Mouse (Mus musculus) CH12.LX (cell line): Measurements from ENCODE around the gene Tceanc. TPM values are rescaled to one million over a fixed set of nuclear protein-coding genes. Genes with fewer than 3 reads are reported as not detected.

Source experiments
- DNase-seq: peaks from one replicate; pipeline ENCODE4 v3.0.0-alpha.2; 2013; ENCODE audit errors: extremely low read depth
- H3K27ac ChIP-seq: 2 replicates; pipeline ENCODE4 v1.5.1; 2012; ENCODE audit warnings: low read depth, mild to moderate bottlenecking, control low read depth, moderate library complexity; ENCODE audit not compliant: insufficient read depth
- H3K27me3 ChIP-seq: replicated peaks from 2 replicates; pipeline ENCODE3; 2012; ENCODE audit warnings: inconsistent platforms
- H3K36me3 ChIP-seq, 2 experiments: replicated peaks in 1 of 2; 2 replicates each; pipeline versions ENCODE3 to v1.6.1; 2012; ENCODE audit warnings: inconsistent platforms in 1 of 2, low read length in 1 of 2, mild to moderate bottlenecking in 1 of 2, mixed read lengths in 1 of 2, moderate library complexity in 1 of 2; ENCODE audit not compliant: control insufficient read depth in 1 of 2, insufficient read depth in 1 of 2
- H3K4me1 ChIP-seq, 2 experiments: 2 replicates each; pipeline ENCODE4 v1.6.1; 2012; ENCODE audit warnings: inconsistent platforms in 1 of 2, moderate library complexity in 1 of 2; ENCODE audit not compliant: insufficient read depth in 2 of 2, control insufficient read depth in 1 of 2
- H3K4me2 ChIP-seq: 2 replicates; pipeline ENCODE4 v1.6.1; 2012; ENCODE audit warnings: low read depth, mild to moderate bottlenecking, control low read depth; ENCODE audit not compliant: poor library complexity, insufficient read depth, severe bottlenecking
- H3K4me3 ChIP-seq, 3 experiments: fragments of 150-350 bp in 1 of 3; sonication (generic) in 1 of 3; replicated peaks in 1 of 3; 2 replicates each; pipeline versions ENCODE3 to v1.5.1; 2011 to 2012; ENCODE audit warnings: low read depth in 2 of 3, low read length in 2 of 3, mild to moderate bottlenecking in 2 of 3, moderate library complexity in 2 of 3, control low read depth in 1 of 3, improper control_type of control experiment in 1 of 3, inconsistent platforms in 1 of 3, mixed read lengths in 1 of 3; ENCODE audit not compliant: poor library complexity in 1 of 3
- H3K79me2 ChIP-seq: replicated peaks from 2 replicates; pipeline ENCODE4 v1.6.1; 2012; ENCODE audit warnings: mild to moderate bottlenecking, moderate library complexity; ENCODE audit not compliant: control insufficient read depth, poor library complexity, insufficient read depth, severe bottlenecking; ENCODE audit errors: extremely low read depth
- H3K9ac ChIP-seq: 2 replicates; pipeline ENCODE4 v1.6.1; 2012; ENCODE audit warnings: low read depth, mild to moderate bottlenecking, control low read depth, moderate library complexity; ENCODE audit not compliant: insufficient read depth
- H3K9me3 ChIP-seq: replicated peaks from 2 replicates; pipeline ENCODE3; 2012; ENCODE audit warnings: low read length, inconsistent platforms, mixed read lengths
- BHLHE40 ChIP-seq: IDR thresholded peaks from 2 replicates; pipeline ENCODE4 v1.6.1; 2011; ENCODE audit warnings: mild to moderate bottlenecking, low read depth, low read length, improper control_type of control experiment
- CHD1 ChIP-seq: IDR thresholded peaks from 2 replicates; pipeline ENCODE4 v1.6.1; 2012; ENCODE audit warnings: low read depth, low read length, improper control_type of control experiment, inconsistent platforms
- CHD2 ChIP-seq: IDR thresholded peaks from 2 replicates; pipeline ENCODE4 v1.6.1; 2011; ENCODE audit warnings: low read length, improper control_type of control experiment
- E2F4 ChIP-seq: IDR thresholded peaks from 2 replicates; pipeline ENCODE4 v1.6.1; 2011; ENCODE audit warnings: low read depth, low read length, improper control_type of control experiment; ENCODE audit not compliant: insufficient replicate concordance
- ELF1 ChIP-seq: IDR thresholded peaks from 2 replicates; pipeline ENCODE4 v1.6.1; 2014; ENCODE audit warnings: low read depth, mild to moderate bottlenecking, inconsistent platforms, low read length, improper control_type of control experiment
- ETS1 ChIP-seq: conservative IDR thresholded peaks from 2 replicates; pipeline ENCODE4 v1.6.1; 2012; ENCODE audit warnings: low read depth, mild to moderate bottlenecking, inconsistent platforms, low read length, improper control_type of control experiment, moderate library complexity
- KAT2A ChIP-seq: IDR thresholded peaks from 2 replicates; pipeline ENCODE4 v1.6.1; 2012; ENCODE audit warnings: low read length, improper control_type of control experiment, inconsistent platforms; ENCODE audit not compliant: insufficient replicate concordance
- MXI1 ChIP-seq: IDR thresholded peaks from 2 replicates; pipeline ENCODE4 v1.6.1; 2011; ENCODE audit warnings: mild to moderate bottlenecking, low read depth, low read length, improper control_type of control experiment
- PAX5 ChIP-seq: IDR thresholded peaks from 2 replicates; pipeline ENCODE4 v1.6.1; 2012; ENCODE audit warnings: low read length, inconsistent platforms, mixed read lengths
- POLR2AphosphoS2 ChIP-seq: IDR thresholded peaks from 2 replicates; pipeline ENCODE4 v1.6.1; 2011; ENCODE audit warnings: low read depth, low read length, improper control_type of control experiment
- SIN3A ChIP-seq: IDR thresholded peaks from 2 replicates; pipeline ENCODE4 v1.6.1; 2012; ENCODE audit warnings: low read length, improper control_type of control experiment, inconsistent platforms
- SMC3 ChIP-seq: IDR thresholded peaks from 2 replicates; pipeline ENCODE4 v1.6.1; 2011; ENCODE audit warnings: low read depth, low read length, improper control_type of control experiment
- TBP ChIP-seq: conservative IDR thresholded peaks from 2 replicates; pipeline ENCODE4 v1.6.1; 2011; ENCODE audit warnings: low read depth, low read length, improper control_type of control experiment
- ZKSCAN1 ChIP-seq: IDR thresholded peaks from 2 replicates; pipeline ENCODE4 v1.6.1; 2012; ENCODE audit warnings: low read depth, inconsistent platforms, low read length, improper control_type of control experiment, borderline replicate concordance
- ZMIZ1 ChIP-seq: IDR thresholded peaks from 2 replicates; pipeline ENCODE4 v1.6.1; 2012; ENCODE audit warnings: low read depth, mild to moderate bottlenecking, inconsistent platforms, low read length, improper control_type of control experiment
- ZNF384 ChIP-seq: IDR thresholded peaks from 2 replicates; pipeline ENCODE4 v1.6.1; 2012; ENCODE audit warnings: low read depth, low read length, improper control_type of control experiment, inconsistent platforms
- dilution Hi-C: fragments of 300-500 bp; cut with MboI; formaldehyde crosslinking; loops from 2 replicates; pipeline ENCODE4 v1.14.3; 2020; ENCODE audit warnings: low sequenced_read_pairs; ENCODE audit not compliant: extremely low pct_unique_long_range_greater_than_20kb, extremely low pct_ligation_motif_present
- in situ Hi-C: fragments of 300-500 bp; cut with MboI; formaldehyde crosslinking; loops from 3 replicates; pipeline ENCODE4 v1.14.3; 2019; ENCODE audit warnings: low sequenced_read_pairs, low pct_ligation_motif_present, low pct_unique_long_range_greater_than_20kb, mixed read lengths
- polyA plus RNA-seq: library from polyadenylated mRNA; unstranded; fragments of >175 nt; gene quantifications from 2 replicates; pipeline ENCODE4 v1.2.1, GENCODE M21; 2012; ENCODE audit warnings: low read depth; ENCODE audit not compliant: insufficient read length
- total RNA-seq, 2 experiments: library from RNA; depleted of rRNA; stranded (reverse); fragments of 300-350 nt in 1 of 2; fragments of >200 nt in 1 of 2; gene quantifications; 2 replicates each; pipeline ENCODE4 v1.2.3; 2012 to 2014

The Tceanc gene
- total and polyA plus RNA-seq, 3 experiments: 1.5 to 5.9 (median 3.2) TPM

DNA sequence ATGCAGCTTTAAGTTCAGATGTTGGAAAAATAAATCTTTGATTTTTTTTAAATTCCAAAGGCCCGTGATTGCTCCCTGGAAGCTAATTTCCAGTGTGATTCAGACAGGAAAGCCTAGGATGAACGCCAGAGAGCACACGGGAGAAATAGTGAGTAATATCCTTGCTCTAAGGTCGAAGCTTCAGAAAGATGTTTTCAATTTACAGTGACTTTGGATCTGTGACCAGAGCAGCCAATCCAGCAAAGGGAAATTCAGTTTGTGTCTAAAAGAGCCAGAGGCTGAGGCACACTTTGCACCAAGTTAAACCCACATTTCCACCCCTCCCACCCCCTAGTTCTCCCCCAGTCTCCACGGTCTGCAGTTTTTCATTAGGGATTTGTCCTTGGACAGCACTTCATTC, 46.5 kb upstream of the Tceanc start:
- Histone ChIP-seq H3K4me2 (no peak overlapping the region), H3K27me3 (no peaks in the 10 kb centered on the region), H3K36me3 (no peaks in the 10 kb centered on the region), H3K9ac (no peak overlapping the region), H3K4me3 (no peak overlapping the region), H3K9me3 (no peaks in the 10 kb centered on the region), H3K79me2 (no peaks in the 10 kb centered on the region), H3K27ac (no peak overlapping the region), H3K4me1 (no peaks in the 10 kb centered on the region)
- TF ChIP-seq BHLHE40 (no peak), TBP (no peak), CHD1 (no peak), SIN3A (no peak), ELF1 (no peak), ETS1 (no peak), KAT2A (no peak), POLR2AphosphoS2 (no peak), ZNF384 (no peak), CHD2 (no peak), PAX5 (no peak), ZMIZ1 (no peak)
- dilution Hi-C loops: no loop called here
- no peak for DNase-seq
- in situ Hi-C loops: no loop called here

DNA sequence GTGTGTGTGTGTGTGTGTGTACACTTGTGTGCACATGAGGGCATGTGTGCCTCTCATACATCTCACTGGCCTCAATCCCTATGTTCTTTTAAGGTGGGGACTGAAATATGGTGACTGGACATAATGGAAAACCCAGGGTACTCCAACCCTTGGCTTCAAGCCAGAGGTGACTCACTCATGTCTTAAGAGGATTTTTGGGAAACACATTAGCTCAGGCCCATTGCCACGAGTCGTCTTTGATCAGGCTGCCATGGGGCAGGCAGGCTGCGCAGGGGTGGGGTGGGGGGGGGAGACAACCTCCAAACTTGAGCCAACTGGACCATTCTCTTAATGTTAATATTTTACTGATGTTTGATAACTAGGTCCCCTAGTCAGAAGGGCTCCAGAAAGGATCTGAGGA, 41.0 kb upstream of the Tceanc start:
- no peak for TF ChIP-seq SMC3
- TF ChIP-seq ZKSCAN1: no peak
- TF ChIP-seq, all 38 proteins: peak for 0
- DNase-seq: no peak
- dilution Hi-C loops: no loop called here

DNA sequence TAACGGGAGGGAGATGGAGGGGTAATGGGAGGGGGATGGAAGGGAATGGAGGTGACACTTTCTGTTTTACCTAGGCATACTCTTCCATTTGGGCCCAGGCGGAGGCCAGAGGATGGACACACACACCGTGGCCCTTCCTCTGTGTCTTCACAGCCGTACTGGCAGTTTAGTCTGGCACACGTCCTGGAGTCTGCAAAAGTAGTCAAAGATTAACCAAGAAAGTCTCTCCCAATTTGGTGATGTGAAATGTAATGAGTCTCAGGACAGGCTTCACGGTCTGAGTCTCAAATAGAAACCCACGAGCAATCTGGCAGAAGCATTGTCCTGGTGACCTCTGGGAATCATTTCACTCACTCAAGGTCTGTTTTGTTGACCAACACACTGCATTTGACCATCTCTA, 34.0 kb upstream of the Tceanc start:
- H3K36me3 ChIP-seq: no peaks in the 10 kb centered on the region
- DNase-seq: no peak
- no peak overlapping the region for H3K9ac ChIP-seq
- no peak overlapping the region for H3K4me2 ChIP-seq
- TF ChIP-seq E2F4 (no peak), MXI1 (no peak), SMC3 (no peak)
- H3K9me3 ChIP-seq: no peaks in the 10 kb centered on the region
- in situ Hi-C loops: no loop called here
- H3K27me3 ChIP-seq: no peaks in the 10 kb centered on the region
- H3K4me1 ChIP-seq: no peaks in the 10 kb centered on the region
- no peak overlapping the region for H3K27ac ChIP-seq
- H3K4me3 ChIP-seq: no peak overlapping the region
- H3K79me2 ChIP-seq: no peaks in the 10 kb centered on the region
- dilution Hi-C loops: no loop called here

More for the DNA sequence above, 41.0 kb upstream of the Tceanc start:
- in situ Hi-C loops: no loop called here
- Histone ChIP-seq H3K36me3 (no peaks in the 10 kb centered on the region), H3K9ac (no peak overlapping the region), H3K79me2 (no peaks in the 10 kb centered on the region), H3K27ac (no peak overlapping the region), H3K27me3 (no peaks in the 10 kb centered on the region), H3K4me1 (no peaks in the 10 kb centered on the region), H3K4me3 (no peak overlapping the region), H3K9me3 (no peaks in the 10 kb centered on the region), H3K4me2 (no peak overlapping the region)
